Mouse (Mus musculus): ENCODE measurements around the gene Arhgap9.

Arhgap9 gene

GRCm38 (mm10) chr10:127343029-127343428 lies 21.3 kb downstream of the Arhgap9 start:
- no peak for DNase-seq (ENCODE audit: low read depth, low spot score)

- DNase-seq (ENCODE audit: low read depth, low spot score) = no peak
These were observed 24.4 kb downstream of the Arhgap9 start for GRCm38 (mm10) chr10:127346173-127346572.

- DNase-seq (ENCODE audit: low read depth, low spot score) = peak; percentile 49
These were observed 27.2 kb downstream of the Arhgap9 start for GRCm38 (mm10) chr10:127348957-127349356.

GRCm38 (mm10) chr10:127349810-127350209 lies 28.0 kb downstream of the Arhgap9 start:
- no peak for DNase-seq (ENCODE audit: low read depth, low spot score)

- DNase-seq (ENCODE audit: low read depth, low spot score) = peak; percentile 81
These were observed 29.0 kb downstream of the Arhgap9 start for GRCm38 (mm10) chr10:127350594-127351284.

- DNase-seq (ENCODE audit: low read depth, low spot score) = no peak
These were observed 29.5 kb downstream of the Arhgap9 start for GRCm38 (mm10) chr10:127351285-127351595.

GRCm38 (mm10) chr10:127351719-127352118 lies 30.0 kb downstream of the Arhgap9 start:
- DNase-seq (ENCODE audit: low read depth, low spot score) = peak; percentile 48

- DNase-seq (ENCODE audit: low read depth, low spot score) = peak; percentile 47
These were observed 30.4 kb downstream of the Arhgap9 start for GRCm38 (mm10) chr10:127352187-127352586.

GRCm38 (mm10) chr10:127352766-127353165 lies 31.0 kb downstream of the Arhgap9 start:
- no peak for DNase-seq (ENCODE audit: low read depth, low spot score)

GRCm38 (mm10) chr10:127353909-127354895 lies 32.4 kb downstream of the Arhgap9 start, which contains the start of gene Inhbe:
TSS of gene Inhbe (minus strand) at chr10:127354411.
- DNase-seq (ENCODE audit: low read depth, low spot score) = no peak

- DNase-seq (ENCODE audit: low read depth, low spot score) = no peak
These were observed 33.6 kb downstream of the Arhgap9 start for GRCm38 (mm10) chr10:127355336-127355735.

GRCm38 (mm10) chr10:127360714-127361113 lies 39.0 kb downstream of the Arhgap9 start:
- peak; percentile 23 for DNase-seq (ENCODE audit: low read depth, low spot score)

GRCm38 (mm10) chr10:127367116-127367515 lies 45.4 kb downstream of the Arhgap9 start:
- no peak for DNase-seq (ENCODE audit: low read depth, low spot score)

GRCm38 (mm10) chr10:127368273-127368672 lies 46.5 kb downstream of the Arhgap9 start:
- no peak for DNase-seq (ENCODE audit: low read depth, low spot score)

- DNase-seq (ENCODE audit: low read depth, low spot score) = no peak
These were observed 48.4 kb downstream of the Arhgap9 start, which contains the start of gene Inhbc for GRCm38 (mm10) chr10:127369834-127370820. TSS of gene Inhbc (minus strand) at chr10:127370431.

GRCm38 (mm10) chr10:127371023-127371422 lies 49.3 kb downstream of the Arhgap9 start:
- no peak for DNase-seq (ENCODE audit: low read depth, low spot score)

- no peak for DNase-seq (ENCODE audit: low read depth, low spot score)
These were observed 55.9 kb downstream of the Arhgap9 start for GRCm38 (mm10) chr10:127377700-127378099.

All from A20 (cell line).